Mouse (Mus musculus) intestine, embryonic 14.5 days (tissue): ENCODE measurements around the gene Barx2. TPM values are rescaled to one million over a fixed set of nuclear protein-coding genes. Genes with fewer than 3 reads are reported as not detected.

ENCODE experiments used
- ATAC-seq: fragments of 200-750 bp; cut with Nextera tagmentation; replicated peaks from 2 replicates; pipeline ENCODE4 v1.8.0; 2017; ENCODE audit warnings: low read depth, moderate number of reproducible peaks, moderate TSS enrichment, moderate library complexity; ENCODE audit not compliant: low FRiP score, low TSS enrichment
- DNase-seq: peaks from one replicate; pipeline ENCODE4 v3.0.0-alpha.2; 2018; ENCODE audit warnings: low spot score
- H3K27ac ChIP-seq: fragments of 300-500 bp; sonication (generic); 2 replicates; pipeline ENCODE4 v1.5.1; 2014; ENCODE audit warnings: low read depth, mild to moderate bottlenecking, control low read depth
- H3K27me3 ChIP-seq: fragments of 300-500 bp; sonication (generic); replicated peaks from 2 replicates; pipeline ENCODE4 v1.6.1; 2014; ENCODE audit warnings: low read length, control low read depth; ENCODE audit not compliant: control insufficient read depth, insufficient read depth
- H3K36me3 ChIP-seq: fragments of 300-500 bp; sonication (generic); 2 replicates; pipeline ENCODE4 v1.6.1; 2014; ENCODE audit warnings: low read length, control low read depth; ENCODE audit not compliant: control insufficient read depth, insufficient read depth
- H3K4me1 ChIP-seq: fragments of 300-500 bp; sonication (generic); replicated peaks from 2 replicates; pipeline ENCODE4 v1.6.1; 2014; ENCODE audit warnings: low read length, control low read depth, mixed read lengths; ENCODE audit not compliant: control insufficient read depth, insufficient read depth
- H3K4me2 ChIP-seq: fragments of 300-500 bp; sonication (generic); 2 replicates; pipeline ENCODE4 v1.6.1; 2014; ENCODE audit warnings: low read length
- H3K4me3 ChIP-seq: fragments of 300-500 bp; sonication (generic); 2 replicates; pipeline ENCODE4 v1.5.1; 2014; ENCODE audit warnings: low read depth, low read length, control low read depth, mixed read lengths
- H3K9ac ChIP-seq: fragments of 300-500 bp; sonication (generic); 2 replicates; pipeline ENCODE4 v1.6.1; 2014; ENCODE audit warnings: mild to moderate bottlenecking, low read length
- H3K9me3 ChIP-seq: fragments of 300-500 bp; sonication (generic); 2 replicates; pipeline ENCODE4 v1.6.1; 2016; ENCODE audit warnings: low read length, control low read depth; ENCODE audit not compliant: control insufficient read depth
- WGBS: fragments of 180-500 bp; shearing (Covaris S2); extraction: QIAGEN DNeasy Blood & Tissue Kit; methylation state at CpG from one replicate; pipeline ENCODE4 v1.1.7; 2014; 5-methylcytosine and 5-hydroxymethylcytosine counted together
- polyA plus RNA-seq: library from polyadenylated mRNA; unstranded; fragments of >200 nt; fragmentation: Nextera tagmentation; extraction: Ambion mirVana; gene quantifications from 2 replicates; pipeline ENCODE4 v1.2.1, GENCODE M21; 2014

Barx2 gene
- polyA plus RNA-seq, 1 experiment from 2014 or later = 0.12 TPM

- Histone ChIP-seq H3K27ac (no peak overlapping the region), H3K27me3 (peaks cover 93% of the 10 kb centered on the region), H3K36me3 (no peaks in the 10 kb centered on the region), H3K9ac (no peak overlapping the region), H3K4me1 (0 out of 2 replicates have a peak, but pooled peaks cover 4% of the 10 kb centered on the region), H3K4me2 (peak overlapping the region; percentile 97), H3K4me3 (peak overlapping the region; percentile 45), H3K9me3 (no peaks in the 10 kb centered on the region)
- WGBS = under 1% methylated on average over 54 of the region's 54 CpGs
- DNase-seq (peak; percentile 77), ATAC-seq (peak; percentile 50; the same call in 1 of the 2 replicates)
Observed at GRCm38 (mm10) chr9:31913739-31914591, 703 bp upstream of the Barx2 start.

- DNase-seq (no peak), ATAC-seq (no peak)
- Histone ChIP-seq H3K4me1 (0 out of 2 replicates have a peak, but pooled peaks cover 4% of the 10 kb centered on the region), H3K4me2 (peak overlapping the region; percentile 97), H3K9ac (no peak overlapping the region), H3K36me3 (no peaks in the 10 kb centered on the region), H3K4me3 (peak overlapping the region; percentile 45), H3K27me3 (peaks cover 93% of the 10 kb centered on the region), H3K9me3 (no peaks in the 10 kb centered on the region), H3K27ac (no peak overlapping the region)
- 3% methylated on average over 16 of the region's 16 CpGs for WGBS
Observed at GRCm38 (mm10) chr9:31912553-31912920, 725 bp downstream of the Barx2 start.

- Histone ChIP-seq H3K9me3 (no peaks in the 10 kb centered on the region), H3K4me1 (0 out of 2 replicates have a peak, but pooled peaks cover 4% of the 10 kb centered on the region), H3K36me3 (no peaks in the 10 kb centered on the region), H3K4me2 (no peak overlapping the region), H3K4me3 (no peak overlapping the region), H3K27me3 (peaks cover 70% of the 10 kb centered on the region), H3K27ac (no peak overlapping the region), H3K9ac (no peak overlapping the region)
- WGBS = 70% methylated on average over 5 of the region's 5 CpGs
- ATAC-seq = no peak
- DNase-seq = no peak
Observed at GRCm38 (mm10) chr9:31910221-31910620, 3.0 kb downstream of the Barx2 start.

- no peaks in the 10 kb centered on the region for H3K36me3 ChIP-seq
- ATAC-seq (no peak), DNase-seq (no peak)
- no peak overlapping the region for H3K4me2 ChIP-seq
- H3K9me3 ChIP-seq = no peaks in the 10 kb centered on the region
- no peaks in the 10 kb centered on the region for H3K27me3 ChIP-seq
- no peak overlapping the region for H3K4me3 ChIP-seq
- WGBS = 84% methylated on average over 2 of the region's 2 CpGs
- no peaks in the 10 kb centered on the region for H3K4me1 ChIP-seq
- no peak overlapping the region for H3K9ac ChIP-seq
- H3K27ac ChIP-seq = no peak overlapping the region
Observed at GRCm38 (mm10) chr9:31901781-31902180, 11.5 kb downstream of the Barx2 start.

GRCm38 (mm10) chr9:31894775-31895320 is 18.4 kb downstream of the Barx2 start:
- no peaks in the 10 kb centered on the region for H3K27me3 ChIP-seq
- H3K4me2 ChIP-seq = no peak overlapping the region
- WGBS = 57% methylated on average over 10 of the region's 10 CpGs
- no peak overlapping the region for H3K4me3 ChIP-seq
- H3K36me3 ChIP-seq = no peaks in the 10 kb centered on the region
- ATAC-seq (0 out of 2 replicates have a peak, but pooled peaks have one; percentile 40), DNase-seq (no peak)
- no peak overlapping the region for H3K27ac ChIP-seq
- H3K4me1 ChIP-seq = no peaks in the 10 kb centered on the region
- no peaks in the 10 kb centered on the region for H3K9me3 ChIP-seq
- no peak overlapping the region for H3K9ac ChIP-seq

- Histone ChIP-seq H3K4me1 (no peaks in the 10 kb centered on the region), H3K9ac (no peak overlapping the region), H3K4me3 (no peak overlapping the region), H3K27me3 (no peaks in the 10 kb centered on the region), H3K9me3 (no peaks in the 10 kb centered on the region), H3K4me2 (no peak overlapping the region), H3K36me3 (no peaks in the 10 kb centered on the region), H3K27ac (no peak overlapping the region)
- no peak for ATAC-seq
- no peak for DNase-seq
- 85% methylated on average over 4 of the region's 4 CpGs for WGBS
Observed at GRCm38 (mm10) chr9:31888333-31888732, 24.9 kb downstream of the Barx2 start.

GRCm38 (mm10) chr9:31886258-31886657 is 27.0 kb downstream of the Barx2 start:
- WGBS = 36% methylated on average over 3 of the region's 3 CpGs
- no peak for ATAC-seq

GRCm38 (mm10) chr9:31882376-31882775 is 30.9 kb downstream of the Barx2 start:
- H3K9me3 ChIP-seq = no peaks in the 10 kb centered on the region
- no peaks in the 10 kb centered on the region for H3K4me1 ChIP-seq
- no peaks in the 10 kb centered on the region for H3K27me3 ChIP-seq
- H3K9ac ChIP-seq = no peak overlapping the region
- no peaks in the 10 kb centered on the region for H3K36me3 ChIP-seq
- ATAC-seq = no peak
- no peak overlapping the region for H3K4me2 ChIP-seq
- H3K4me3 ChIP-seq = no peak overlapping the region
- 88% methylated on average over 2 of the region's 2 CpGs for WGBS
- DNase-seq = no peak
- H3K27ac ChIP-seq = no peak overlapping the region

More at GRCm38 (mm10) chr9:31886258-31886657, 27.0 kb downstream of the Barx2 start:
- Histone ChIP-seq H3K9me3 (no peaks in the 10 kb centered on the region), H3K36me3 (no peaks in the 10 kb centered on the region), H3K4me1 (no peaks in the 10 kb centered on the region), H3K27me3 (no peaks in the 10 kb centered on the region), H3K9ac (no peak overlapping the region), H3K4me3 (no peak overlapping the region), H3K27ac (no peak overlapping the region), H3K4me2 (no peak overlapping the region)
- no peak for DNase-seq
